Mouse (Mus musculus): ENCODE results near the gene Gm36176. TPM values are rescaled to one million over a fixed set of nuclear protein-coding genes. Genes with fewer than 3 reads are reported as not detected.
A peak's percentile ranks its signal among the peaks of the same experiment; 100 is the strongest.
"Not testable (repeated sequence)": the region's sequence is repeated elsewhere in the genome, so short reads cannot be mapped to it uniquely, and the experiment has no call there.

Gm36176 gene
- total RNA-seq (2021), result not detected
- long read RNA-seq, experiment 1, result 0 reads
- long read RNA-seq, experiment 2, result 0 reads

DNA sequence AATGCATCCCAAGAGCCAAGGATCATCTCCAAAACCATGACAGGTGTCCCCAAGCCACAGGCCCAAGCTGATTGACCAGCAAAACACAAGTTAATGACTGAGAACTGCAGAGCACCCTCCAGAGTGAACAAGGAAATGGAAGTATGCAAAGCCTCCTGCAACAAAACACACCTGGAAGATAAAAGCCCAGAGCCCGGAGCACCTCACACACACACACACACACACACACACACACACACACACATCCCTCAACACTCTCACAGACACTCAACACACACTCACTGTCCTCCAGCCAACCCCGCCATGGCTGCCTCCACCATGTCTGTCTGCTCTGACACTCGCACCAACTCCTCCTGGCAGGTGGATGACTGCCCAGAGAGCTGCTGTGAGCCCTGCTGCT, at the start of gene Gm36176:
Gm36176 (plus strand) TSS at position 301 of the 400 bp plus-strand sequence.
- no peak for DNase-seq

- no peak for DNase-seq
Observed at GRCm38 (mm10) chr10:77797677-77798076, 48.9 kb upstream of the Gm36176 start.

DNA sequence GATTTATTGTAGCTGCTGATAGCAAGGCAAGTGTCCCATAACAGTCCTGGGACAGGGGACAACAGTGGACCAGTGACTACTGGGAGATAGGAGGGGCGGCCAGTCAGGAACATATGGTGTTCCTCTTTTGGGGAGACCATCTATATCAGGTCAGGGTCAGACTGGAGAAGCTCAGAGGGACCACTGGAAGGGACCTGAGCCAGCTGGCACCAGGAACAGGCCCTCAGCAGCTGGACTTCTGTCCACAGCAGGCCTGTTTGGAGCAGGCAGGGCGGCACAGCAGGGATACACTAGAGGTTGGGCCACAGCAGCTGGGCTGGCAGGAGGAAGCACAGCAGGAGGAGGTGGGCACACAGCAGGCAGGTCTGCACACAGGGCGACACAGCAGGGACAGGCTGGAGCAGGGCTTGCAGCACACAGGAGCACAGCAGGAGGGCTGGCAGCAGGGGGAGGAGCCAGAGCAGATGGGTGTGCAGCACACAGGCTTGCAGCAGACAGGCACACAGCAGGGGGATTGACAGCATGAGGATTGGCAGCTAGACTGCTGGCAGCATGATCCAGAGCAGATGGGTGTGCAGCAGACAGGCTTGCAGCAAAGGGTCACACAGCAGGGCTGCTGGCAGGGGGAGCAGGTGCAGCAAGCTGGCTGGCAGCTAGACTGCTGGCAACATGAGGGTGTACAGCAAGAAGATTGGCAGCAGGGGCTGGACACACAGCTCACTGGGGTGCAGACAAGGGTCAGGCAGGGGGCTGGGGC, 48.3 kb upstream of the Gm36176 start:
- not testable (repeated sequence) for DNase-seq

DNA sequence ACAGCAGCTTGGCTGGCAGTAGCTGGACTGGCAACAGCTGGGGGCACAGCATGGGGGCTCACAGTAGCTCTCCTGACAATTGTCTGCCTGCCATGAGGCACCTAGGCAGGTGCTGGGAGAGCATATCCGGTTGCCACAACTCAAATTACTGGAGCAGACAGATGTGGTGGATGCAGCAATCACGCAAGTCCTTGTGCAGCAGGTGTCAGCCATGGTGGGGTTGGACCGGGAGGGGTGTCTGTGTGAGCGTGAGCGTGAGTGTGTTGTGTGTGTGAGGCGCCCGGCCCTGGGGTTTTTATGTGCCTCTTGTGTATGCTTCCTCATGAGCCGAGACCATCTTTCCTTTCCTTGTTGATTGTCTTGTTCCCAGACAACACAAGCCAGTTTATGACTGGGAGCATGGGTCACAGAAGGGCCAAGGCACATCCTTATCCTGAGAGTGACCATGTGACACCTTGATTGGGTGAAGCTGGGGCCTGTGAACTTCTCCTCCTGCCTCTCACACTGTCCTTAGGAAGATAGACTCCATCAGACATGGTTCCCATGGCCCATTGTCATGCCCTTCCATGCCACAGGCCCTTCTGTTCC, 47.6 kb upstream of the Gm36176 start, which contains the start of gene Gm19668:
Gm19668 (minus strand) TSS at position 213 of the 588 bp plus-strand sequence.
- DNase-seq, result no peak

DNA sequence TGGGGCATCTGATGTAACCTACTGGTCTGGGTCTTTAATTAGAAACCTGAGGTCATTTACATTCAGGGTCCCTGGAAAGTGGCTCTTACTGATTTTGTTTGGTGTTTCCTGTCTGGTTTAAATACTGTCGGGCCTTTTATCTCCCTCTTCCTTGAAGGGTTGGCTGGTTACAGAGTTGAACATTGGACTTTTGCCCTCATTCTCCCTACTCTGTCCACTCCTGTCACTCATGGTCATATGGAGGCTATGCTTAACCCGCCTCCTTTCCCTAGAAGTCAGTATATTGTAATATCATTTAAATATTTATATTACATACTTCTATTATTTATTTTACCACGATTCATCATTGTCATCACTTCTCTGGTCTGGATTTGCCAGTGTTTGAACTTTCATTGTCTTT, 42.5 kb upstream of the Gm36176 start:
- no peak for DNase-seq

DNA sequence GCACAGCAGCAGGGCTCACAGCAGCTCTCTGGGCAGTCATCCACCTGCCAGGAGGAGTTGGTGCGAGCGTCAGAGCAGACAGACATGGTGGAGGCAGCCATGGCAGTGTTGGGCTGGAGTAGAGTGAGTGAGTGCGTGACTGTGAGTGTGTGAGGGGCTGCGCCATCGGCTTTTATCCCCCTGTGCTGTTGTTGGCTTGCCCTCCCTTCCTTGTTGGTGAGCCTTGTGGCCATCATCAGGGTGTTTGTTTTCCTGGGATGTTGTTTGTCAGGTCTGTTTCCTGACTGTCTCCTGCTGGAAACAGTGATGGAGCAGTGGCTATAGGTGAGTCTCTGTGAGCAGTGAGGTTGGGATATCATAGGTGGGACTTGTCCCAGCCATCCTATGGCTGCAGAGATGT, 34.9 kb upstream of the Gm36176 start, which contains the start of gene Gm9507:
Gm9507 (minus strand) TSS at position 101 of the 400 bp plus-strand sequence.
- no peak for DNase-seq

DNA sequence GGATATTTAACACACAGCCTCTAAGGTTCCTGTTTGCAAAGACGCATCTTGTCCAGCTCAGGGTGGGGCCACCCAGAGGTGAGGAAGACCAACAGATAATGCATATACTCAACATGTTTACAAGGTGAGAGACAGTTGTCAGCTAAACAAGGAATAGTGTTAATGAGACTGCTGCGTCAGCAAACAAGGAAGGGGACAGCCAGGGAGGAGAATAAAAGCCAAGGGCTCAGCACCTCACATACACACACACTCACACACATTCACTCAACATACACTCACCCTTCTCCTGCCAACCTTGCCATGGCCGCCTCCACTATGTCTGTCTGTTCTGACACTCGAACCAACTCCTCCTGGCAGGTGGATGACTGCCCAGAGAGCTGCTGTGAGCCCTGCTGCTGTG, 32.2 kb upstream of the Gm36176 start, which contains the start of gene Gm2696:
Gm2696 (plus strand) TSS at position 301 of the 400 bp plus-strand sequence.
- no peak for DNase-seq

GRCm38 (mm10) chr10:77815514-77815913, 31.1 kb upstream of the Gm36176 start:
- DNase-seq, result no peak

GRCm38 (mm10) chr10:77818523-77818922, 28.1 kb upstream of the Gm36176 start:
- no peak for DNase-seq

GRCm38 (mm10) chr10:77819203-77819602, 27.4 kb upstream of the Gm36176 start:
- DNase-seq, result no peak

GRCm38 (mm10) chr10:77826951-77827350, 19.7 kb upstream of the Gm36176 start, which contains the start of gene Krtap10-4:
Gene Krtap10-4, minus strand, starts transcription at chr10:77827095.
- no peak for DNase-seq

GRCm38 (mm10) chr10:77835647-77836046, 11.0 kb upstream of the Gm36176 start, which contains the start of gene Krtap10-10:
Gene Krtap10-10, plus strand, starts transcription at chr10:77835947.
- DNase-seq, result no peak

GRCm38 (mm10) chr10:77839006-77839405, 7.6 kb upstream of the Gm36176 start:
- no peak for DNase-seq

DNA sequence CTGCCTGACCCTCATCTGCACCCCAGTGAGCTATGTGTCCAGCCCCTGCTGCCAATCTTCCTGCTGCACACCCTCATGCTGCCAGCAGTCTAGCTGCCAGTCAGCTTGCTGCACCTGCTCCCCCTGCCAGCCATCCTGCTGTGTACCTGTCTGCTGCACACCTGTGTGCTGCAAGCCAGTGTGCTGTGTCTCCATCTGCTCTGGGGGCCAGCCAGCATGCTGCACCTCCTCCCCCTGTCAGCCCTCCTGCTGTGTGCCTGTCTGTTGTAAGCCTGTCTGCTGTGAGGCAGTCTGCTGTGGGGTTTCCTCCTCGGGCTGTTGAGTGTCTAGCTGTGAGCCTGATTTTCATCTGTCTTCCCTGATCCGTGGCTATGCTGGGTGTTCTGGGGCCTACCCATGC, 358 bp downstream of the Gm36176 start:
- no peak for DNase-seq

GRCm38 (mm10) chr10:77847538-77847937, 935 bp downstream of the Gm36176 start:
- DNase-seq, result no peak

DNA sequence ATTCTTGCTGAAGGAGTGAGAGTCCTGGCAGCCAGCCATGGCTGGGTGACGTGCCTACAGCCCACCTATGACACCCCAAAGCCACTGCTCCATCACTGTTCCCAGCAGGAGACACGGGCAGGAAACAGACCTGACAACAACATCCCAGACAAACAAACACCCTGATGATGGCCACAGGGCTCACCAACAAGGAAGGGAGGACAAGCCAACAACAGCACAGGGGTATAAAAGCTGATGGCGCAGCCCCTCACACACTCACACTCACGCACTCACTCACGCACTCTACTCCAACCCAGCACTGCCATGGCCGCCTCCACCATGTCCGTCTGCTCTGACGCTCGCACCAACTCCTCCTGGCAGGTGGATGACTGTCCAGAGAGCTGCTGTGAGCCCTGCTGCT, 6.0 kb downstream of the Gm36176 start, which contains the start of gene Gm10318:
Gm10318 (plus strand) TSS at position 301 of the 400 bp plus-strand sequence.
- no peak for DNase-seq

DNA sequence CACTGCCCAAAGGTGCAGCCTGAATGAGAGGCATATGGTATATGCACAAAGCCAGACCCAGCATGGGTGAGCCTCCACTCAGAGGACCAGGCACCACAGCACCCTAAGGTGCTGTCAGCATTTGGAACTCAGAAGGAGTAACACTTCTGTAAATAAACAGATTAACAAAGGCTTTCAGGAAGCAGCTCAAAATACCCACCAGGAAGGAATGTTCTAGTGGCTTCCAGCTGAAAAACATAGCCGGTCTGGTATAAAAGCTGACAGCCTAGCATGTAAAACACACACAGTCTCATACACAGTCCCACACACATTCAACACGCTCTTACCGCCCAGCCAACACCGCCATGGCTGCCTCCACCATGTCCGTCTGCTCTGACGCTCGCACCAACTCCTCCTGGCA, 15.1 kb downstream of the Gm36176 start, which contains the start of gene Gm3285:
Gm3285 (plus strand) TSS at position 301 of the 400 bp plus-strand sequence.
- no peak for DNase-seq

DNA sequence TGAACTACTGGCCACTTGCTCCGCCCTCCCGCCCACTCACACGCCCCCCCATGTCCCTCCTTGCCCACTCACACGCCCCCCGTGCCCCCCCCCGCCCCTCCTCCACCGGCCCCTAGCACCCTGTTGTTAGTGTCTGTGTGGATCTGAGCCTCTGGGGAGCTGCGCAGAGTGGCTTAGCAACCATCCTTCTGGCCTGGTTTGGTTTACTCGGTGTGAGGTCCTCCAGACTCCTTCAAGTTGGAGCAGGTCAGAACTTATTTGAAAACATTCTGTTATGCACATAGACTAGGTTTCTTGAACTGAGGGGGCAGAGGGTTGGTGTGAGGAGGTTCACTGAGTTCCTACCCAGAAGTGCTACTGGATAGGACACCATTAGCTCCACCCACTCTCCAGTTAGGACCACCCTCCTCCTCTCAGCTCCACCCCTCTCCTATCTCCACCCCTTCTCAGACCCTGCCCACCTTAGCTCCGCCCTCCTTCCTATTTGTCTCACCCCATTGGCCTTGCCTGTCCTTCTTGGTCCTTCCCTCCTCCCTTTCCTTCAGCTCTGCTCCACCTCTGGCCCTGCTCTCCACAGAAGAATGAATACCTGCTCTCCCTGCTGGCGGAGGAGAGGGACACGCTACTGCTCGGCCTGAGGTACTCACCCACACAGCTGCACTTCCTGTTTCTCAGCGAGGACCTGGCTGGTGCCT, 17.6 kb downstream of the Gm36176 start:
- DNase-seq, result no peak

DNA sequence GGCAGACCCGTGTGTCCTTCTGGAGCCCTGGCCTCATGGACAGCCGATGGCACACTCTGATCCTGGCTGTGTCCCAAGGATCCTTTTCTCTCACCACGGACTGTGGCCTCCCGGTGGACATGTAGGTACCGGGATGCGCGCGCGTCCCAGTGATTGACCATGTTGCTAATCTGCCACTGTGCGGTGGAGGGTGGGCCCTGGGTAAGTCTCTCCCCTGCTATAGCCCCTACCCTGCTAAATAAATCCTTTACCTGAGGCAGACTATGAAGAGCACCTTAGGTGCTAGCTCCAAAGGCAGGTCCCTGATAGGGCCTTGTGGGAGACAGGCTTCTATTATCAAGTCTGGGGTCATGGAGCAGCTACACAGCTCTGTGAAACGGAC, 18.1 kb downstream of the Gm36176 start:
- no peak for DNase-seq

- DNase-seq, result no peak
Observed at GRCm38 (mm10) chr10:77867546-77867945, 20.9 kb downstream of the Gm36176 start.

- no peak for DNase-seq
Observed at GRCm38 (mm10) chr10:77869651-77870050, 23.0 kb downstream of the Gm36176 start.

DNA sequence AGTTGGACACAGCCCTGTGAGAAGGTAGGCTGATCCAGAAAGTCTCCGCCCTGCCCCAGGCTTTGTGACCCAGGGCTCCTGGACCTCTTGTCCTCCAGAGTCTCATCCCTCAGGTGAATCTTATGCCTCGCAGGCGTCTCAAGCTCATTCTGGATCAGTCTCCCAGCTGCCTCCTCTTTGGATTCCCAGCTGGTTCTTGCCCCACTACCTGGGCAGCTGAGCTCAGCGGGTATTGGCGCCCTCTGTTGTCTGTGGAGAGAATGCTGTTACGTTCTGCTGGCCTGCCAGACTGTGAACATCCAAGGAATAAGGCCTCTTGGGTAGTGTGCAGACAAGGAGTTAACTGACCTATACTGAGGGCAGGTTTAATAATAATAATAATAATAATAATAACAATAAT, 32.4 kb downstream of the Gm36176 start:
- peak; percentile 31 for DNase-seq

GRCm38 (mm10) chr10:77880305-77880704, 33.7 kb downstream of the Gm36176 start:
- no peak for DNase-seq

All from gastrocnemius, postnatal 10 days (tissue).